Mouse (Mus musculus): ENCODE results near the gene Nkapl.

- TF ChIP-seq CTCF (IDR thresholded peaks at IDR 0.05; ENCODE audit: extremely low read depth, insufficient read depth, insufficient read length, insufficient replicate concordance), result no peak
- no peak for TF ChIP-seq POLR2A (IDR thresholded peaks at IDR 0.05; ENCODE audit: low read depth, low read length)
Observed at GRCm38 (mm10) chr13:21453042-21453441, 15.3 kb downstream of the Nkapl start.

Data from spleen, adult 2 months (tissue).